Mouse (Mus musculus) spleen, adult 2 months (tissue): ENCODE measurements around the gene Vmn1r26. TPM values are rescaled to one million over a fixed set of nuclear protein-coding genes. Genes with fewer than 3 reads are reported as not detected.
"Not testable (repeated sequence)": the region's sequence is repeated elsewhere in the genome, so short reads cannot be mapped to it uniquely, and the experiment has no call there.

ENCODE experiments used
- DNase-seq, 2 experiments: peaks; one replicate each; pipeline versions ENCODE4 v3.0.0 to v3.0.0-alpha.2; 2012 to 2021; ENCODE audit warnings: low spot score in 2 of 2, low read depth in 1 of 2
- H3K27ac ChIP-seq: fragments of 200-500 bp; 2 replicates; pipeline ENCODE4 v1.5.1; 2012; ENCODE audit warnings: low read length, inconsistent platforms; ENCODE audit not compliant: insufficient read depth
- H3K27me3 ChIP-seq: fragments of 200-500 bp; 2 replicates; pipeline ENCODE4 v1.6.1; 2012; ENCODE audit warnings: mild to moderate bottlenecking, moderate library complexity, low read length, inconsistent platforms; ENCODE audit not compliant: control insufficient read depth, insufficient read depth
- H3K36me3 ChIP-seq: fragments of 200-500 bp; 2 replicates; pipeline ENCODE4 v1.6.1; 2012; ENCODE audit warnings: mild to moderate bottlenecking, low read length, inconsistent platforms; ENCODE audit not compliant: control insufficient read depth, insufficient read depth
- H3K4me1 ChIP-seq: fragments of 200-500 bp; 2 replicates; pipeline ENCODE4 v1.6.1; 2011; ENCODE audit warnings: inconsistent platforms; ENCODE audit not compliant: control insufficient read depth, insufficient read depth, insufficient read length
- H3K4me3 ChIP-seq: fragments of 200-500 bp; 2 replicates; pipeline ENCODE4 v1.5.1; 2011; ENCODE audit warnings: mild to moderate bottlenecking, inconsistent platforms; ENCODE audit not compliant: insufficient read depth, insufficient read length; ENCODE audit errors: extremely low read depth
- CTCF ChIP-seq: fragments of 200-500 bp; IDR thresholded peaks from 2 replicates; pipeline ENCODE4 v1.5.1; 2011; ENCODE audit warnings: mild to moderate bottlenecking, inconsistent platforms; ENCODE audit not compliant: insufficient read depth, insufficient read length, insufficient replicate concordance; ENCODE audit errors: extremely low read depth
- POLR2A ChIP-seq: fragments of 200-500 bp; IDR thresholded peaks from 2 replicates; pipeline ENCODE4 v1.6.1; 2011; ENCODE audit warnings: low read depth, low read length, inconsistent platforms
- WGBS: fragments of 180-500 bp; shearing (Covaris S2); methylation state at CpG from one replicate; pipeline ENCODE4 v1.1.7; 2018; 5-methylcytosine and 5-hydroxymethylcytosine counted together
- polyA plus RNA-seq: library from polyadenylated mRNA; depleted of rRNA; stranded (reverse); fragments of >200 nt; gene quantifications from 2 replicates; pipeline ENCODE4 v1.2.3, GENCODE M21; 2012; rRNA removed

Vmn1r26 gene
- polyA plus RNA-seq = not detected in 2 replicates

GRCm38 (mm10) chr6:58015059-58015458 lies at the start of gene Vmn1r26:
Vmn1r26 (minus strand) TSS chr6:58015159.
- Histone ChIP-seq H3K4me1 (no peaks in the 10 kb centered on the region), H3K4me3 (no peak within 1 kb of the TSS), H3K27ac (no peak within 1 kb of the TSS), H3K27me3 (no peaks in the 10 kb centered on the region), H3K36me3 (no peaks in the 10 kb centered on the region)
- 91% methylated on average over 1 of the region's 1 CpGs for WGBS
- DNase-seq = no peak
- TF ChIP-seq POLR2A (no peak), CTCF (no peak)

- no peak for DNase-seq
- Histone ChIP-seq H3K4me1 (no peaks in the 10 kb centered on the region), H3K27me3 (no peaks in the 10 kb centered on the region), H3K27ac (no peak overlapping the region), H3K4me3 (no peak overlapping the region), H3K36me3 (no peaks in the 10 kb centered on the region)
- TF ChIP-seq CTCF (no peak), POLR2A (no peak)
These were observed 29.1 kb upstream of the Vmn1r26 start for GRCm38 (mm10) chr6:58044025-58044424.

GRCm38 (mm10) chr6:58017478-58017877 lies 2.5 kb upstream of the Vmn1r26 start:
- H3K27me3 ChIP-seq, H3K4me1 ChIP-seq, H3K27ac ChIP-seq, DNase-seq, H3K4me3 ChIP-seq, H3K36me3 ChIP-seq: not testable (repeated sequence)
- 93% methylated on average over 21 of the region's 21 CpGs for WGBS

- TF ChIP-seq CTCF (no peak), POLR2A (no peak)
- 61% methylated on average over 3 of the region's 3 CpGs for WGBS
These were observed 34.2 kb downstream of the Vmn1r26 start, which contains the start of gene Vmn1r25 for GRCm38 (mm10) chr6:57980710-57981109. Vmn1r25 (minus strand) TSS chr6:57980810.

GRCm38 (mm10) chr6:57961403-57961802 lies 53.6 kb downstream of the Vmn1r26 start, which contains the start of gene Vmn1r24:
Vmn1r24 (minus strand) TSS chr6:57961503.
- H3K27ac ChIP-seq, H3K4me1 ChIP-seq, H3K4me3 ChIP-seq, H3K27me3 ChIP-seq, H3K36me3 ChIP-seq, DNase-seq: not testable (repeated sequence)
- 80% methylated on average over 1 of the region's 1 CpGs for WGBS

More at GRCm38 (mm10) chr6:57980710-57981109, 34.2 kb downstream of the Vmn1r26 start, which contains the start of gene Vmn1r25:
- H3K36me3 ChIP-seq = no peaks in the 10 kb centered on the region
- no peak within 1 kb of the TSS for H3K4me3 ChIP-seq
- no peaks in the 10 kb centered on the region for H3K4me1 ChIP-seq
- DNase-seq = no peak
- no peaks in the 10 kb centered on the region for H3K27me3 ChIP-seq
- H3K27ac ChIP-seq = no peak within 1 kb of the TSS

Other genes with a start within 250 kb of the Vmn1r26 start
- 18.3 and 20.2 TPM in 2 replicates for gene Vopp1, start 190.0 kb downstream of the Vmn1r26 start, polyA plus RNA-seq
- not detected in 2 replicates for gene Vmn1r21, start 164.8 kb downstream of the Vmn1r26 start, polyA plus RNA-seq
- gene Vmn1r22, start 107.1 kb downstream of the Vmn1r26 start, polyA plus RNA-seq = not detected in 2 replicates
- gene Vmn1r23, start 88.3 kb downstream of the Vmn1r26 start, polyA plus RNA-seq = not detected in 2 replicates
- gene Vmn1r24, start 53.7 kb downstream of the Vmn1r26 start, polyA plus RNA-seq = not detected in 2 replicates
- gene Vmn1r25, start 34.3 kb downstream of the Vmn1r26 start, polyA plus RNA-seq = not detected in 2 replicates
- gene Vmn1r27, start 203.7 kb upstream of the Vmn1r26 start, polyA plus RNA-seq = not detected in 2 replicates
- not detected in 2 replicates for gene Vmn1r28, start 246.9 kb upstream of the Vmn1r26 start, polyA plus RNA-seq